Mouse (Mus musculus): ENCODE measurements around the gene Ttll7.

DNA sequence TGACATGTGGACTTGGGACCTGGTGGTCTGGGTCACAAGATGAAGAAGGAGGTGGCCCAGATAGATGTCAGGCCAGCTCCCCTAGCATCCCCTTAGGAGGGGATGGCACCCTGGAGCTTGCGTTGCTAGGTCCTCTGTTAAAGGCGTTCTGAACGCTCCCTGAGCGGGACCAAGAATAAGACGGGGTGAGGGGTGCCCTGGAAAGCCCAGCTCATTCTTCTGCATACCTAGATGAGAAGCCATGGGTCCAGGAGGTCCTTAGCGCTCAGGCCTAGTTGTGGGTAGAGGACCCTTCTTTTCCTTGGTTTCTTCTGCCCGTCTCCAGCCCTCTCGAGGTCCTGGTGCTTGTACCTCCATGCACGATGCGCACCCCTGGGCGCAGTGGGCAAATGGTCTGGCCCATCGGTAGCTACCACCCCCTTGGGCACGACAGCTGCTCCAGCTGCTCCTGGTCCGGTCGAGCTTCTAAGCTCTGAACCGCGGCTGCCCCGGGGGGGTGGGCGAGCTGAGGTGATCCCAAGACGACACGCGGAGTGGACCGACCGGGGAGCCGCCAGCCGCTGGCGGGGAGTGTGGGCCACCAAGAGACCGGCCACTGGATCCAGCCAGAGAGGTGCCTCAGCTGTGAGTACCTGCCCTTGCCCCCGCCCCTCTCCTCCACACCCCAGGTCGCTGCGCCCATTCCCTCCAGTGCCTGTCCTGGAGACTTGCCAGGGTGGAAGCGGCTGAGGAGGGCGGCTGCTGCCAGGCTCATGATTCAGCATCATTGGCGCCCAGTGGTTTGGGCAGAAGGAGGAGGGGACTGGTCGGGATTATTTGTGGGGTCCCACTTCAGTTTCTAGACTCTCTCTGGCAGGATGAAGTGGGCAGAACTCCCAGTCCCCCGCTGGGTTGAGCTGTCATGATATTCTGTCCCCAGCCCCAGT lies at the start of gene Ttll7:
- TF ChIP-seq POLR2A (IDR thresholded peaks at IDR 0.05; ENCODE audit: borderline replicate concordance, extremely low read depth, insufficient read depth, insufficient read length, poor library complexity, severe bottlenecking): peak; percentile 32; the same call in 1 of the 2 replicates
- no peak for TF ChIP-seq CTCF (IDR thresholded peaks at IDR 0.05; ENCODE audit: borderline replicate concordance, extremely low read depth, insufficient read depth, insufficient read length)

Measured in brain, embryonic 14.5 days (tissue).